Mouse (Mus musculus) heart, adult 2 months (tissue): ENCODE results near the gene Zfand3. TPM values are rescaled to one million over a fixed set of nuclear protein-coding genes. Genes with fewer than 3 reads are reported as not detected.

Experiments used
- DNase-seq, 2 experiments: peaks; one replicate each; pipeline ENCODE4 v3.0.0; 2021
- H3K27ac ChIP-seq: fragments of 200-600 bp; 2 replicates; pipeline ENCODE4 v1.8.1; 2022
- H3K27me3 ChIP-seq: fragments of 200-500 bp; 2 replicates; pipeline ENCODE4 v1.6.1; 2012; ENCODE audit warnings: mild to moderate bottlenecking, low read length, inconsistent platforms, mixed read lengths; ENCODE audit not compliant: control insufficient read depth, insufficient read depth
- H3K36me3 ChIP-seq: fragments of 200-500 bp; 2 replicates; pipeline ENCODE4 v1.6.1; 2012; ENCODE audit warnings: low read length, inconsistent platforms; ENCODE audit not compliant: control insufficient read depth, insufficient read depth
- H3K4me1 ChIP-seq: fragments of 200-500 bp; 2 replicates; pipeline ENCODE4 v1.6.1; 2011; ENCODE audit warnings: low read length; ENCODE audit not compliant: control insufficient read depth, insufficient read depth
- H3K4me3 ChIP-seq: fragments of 200-600 bp; 2 replicates; pipeline ENCODE4 v1.8.1; 2022
- H3K79me2 ChIP-seq: fragments of 200-500 bp; replicated peaks from 2 replicates; pipeline ENCODE4 v1.6.1; 2012; ENCODE audit warnings: mild to moderate bottlenecking, inconsistent platforms, low read length, moderate library complexity, mixed read lengths; ENCODE audit not compliant: control insufficient read depth, insufficient read depth
- H3K9ac ChIP-seq: fragments of 200-500 bp; 2 replicates; pipeline ENCODE4 v1.6.1; 2012; ENCODE audit warnings: low read depth, mild to moderate bottlenecking, control low read depth, inconsistent platforms, low read length, mixed read lengths
- CTCF ChIP-seq: fragments of 200-600 bp; IDR thresholded peaks from 2 replicates; pipeline ENCODE4 v1.8.1; 2022; ENCODE audit warnings: antibody characterized with exemption, mild to moderate bottlenecking, moderate library complexity
- EP300 ChIP-seq: fragments of 200-500 bp; IDR thresholded peaks from 2 replicates; pipeline ENCODE4 v1.6.1; 2011; ENCODE audit warnings: low read depth, low read length, control low read depth; ENCODE audit not compliant: insufficient read depth
- POLR2A ChIP-seq: fragments of 200-500 bp; IDR thresholded peaks from 2 replicates; pipeline ENCODE4 v1.6.1; 2011; ENCODE audit warnings: mild to moderate bottlenecking, low read depth, low read length, control low read depth; ENCODE audit not compliant: insufficient read depth
- WGBS: fragments of 180-500 bp; shearing (Covaris S2); methylation state at CpG from one replicate; pipeline ENCODE4 v1.1.7; 2018; 5-methylcytosine and 5-hydroxymethylcytosine counted together
- intact Hi-C: fragments of 180-260 bp; cut with DNase I; formaldehyde crosslinking; loops from one replicate; pipeline ENCODE4 v1.15.1; 2025
- polyA plus RNA-seq: library from polyadenylated mRNA; depleted of rRNA; stranded (reverse); fragments of >200 nt; gene quantifications from 2 replicates; pipeline ENCODE4 v1.2.3, GENCODE M21; 2012
- total RNA-seq, 2 experiments: library from RNA; stranded (reverse); gene quantifications; 2 replicates each; pipeline ENCODE4 v1.2.3; 2021

Gene Zfand3
- total and polyA plus RNA-seq, 3 experiments: 106 to 149 (median 130) TPM

- DNase-seq: no peak
- Histone ChIP-seq H3K9ac (no peak overlapping the region), H3K4me1 (peaks cover 15% of the 10 kb centered on the region), H3K27me3 (no peaks in the 10 kb centered on the region), H3K36me3 (peaks cover 16% of the 10 kb centered on the region), H3K4me3 (no peak overlapping the region), H3K27ac (no peak overlapping the region), H3K79me2 (peaks cover 12% of the 10 kb centered on the region)
- intact Hi-C loops: no loop called here
- TF ChIP-seq CTCF: no peak
- 59% methylated on average over 5 of the region's 5 CpGs for WGBS
Measured at GRCm38 (mm10) chr17:30070631-30071030, 66.1 kb downstream of the Zfand3 start.

- Histone ChIP-seq H3K27me3 (no peaks in the 10 kb centered on the region), H3K36me3 (peaks cover 13% of the 10 kb centered on the region), H3K79me2 (peaks cover 9% of the 10 kb centered on the region), H3K4me1 (peaks cover 14% of the 10 kb centered on the region), H3K9ac (no peak overlapping the region), H3K27ac (no peak overlapping the region), H3K4me3 (no peak overlapping the region)
- no peak for TF ChIP-seq CTCF
- no peak for TF ChIP-seq EP300
- no peak for TF ChIP-seq POLR2A
- intact Hi-C loops: no loop called here
- WGBS: 55% methylated on average over 3 of the region's 3 CpGs
- no peak for DNase-seq
Measured at GRCm38 (mm10) chr17:30072613-30073012, 68.1 kb downstream of the Zfand3 start.

GRCm38 (mm10) chr17:30075896-30076295 lies 71.4 kb downstream of the Zfand3 start:
- DNase-seq: no peak
- Histone ChIP-seq H3K36me3 (peaks cover 13% of the 10 kb centered on the region), H3K4me3 (no peak overlapping the region), H3K27me3 (no peaks in the 10 kb centered on the region), H3K27ac (no peak overlapping the region), H3K4me1 (peaks cover 12% of the 10 kb centered on the region), H3K79me2 (peaks cover 11% of the 10 kb centered on the region), H3K9ac (no peak overlapping the region)
- TF ChIP-seq POLR2A (no peak), CTCF (no peak), EP300 (no peak)
- WGBS: 56% methylated on average over 5 of the region's 5 CpGs
- intact Hi-C loops: no loop called here

- H3K9ac ChIP-seq: no peak overlapping the region
- H3K27me3 ChIP-seq: no peaks in the 10 kb centered on the region
- 45% methylated on average over 4 of the region's 4 CpGs for WGBS
- no peaks in the 10 kb centered on the region; the same call in 1 of the 2 replicates for H3K36me3 ChIP-seq
- intact Hi-C loops: no loop called here
- no peak overlapping the region for H3K4me3 ChIP-seq
- DNase-seq: no peak
- H3K27ac ChIP-seq: no peak overlapping the region
- TF ChIP-seq POLR2A (no peak), CTCF (no peak), EP300 (no peak)
- H3K79me2 ChIP-seq: peaks cover 16% of the 10 kb centered on the region
- H3K4me1 ChIP-seq: peaks cover 6% of the 10 kb centered on the region
Measured at GRCm38 (mm10) chr17:30084007-30084406, 79.5 kb downstream of the Zfand3 start.

GRCm38 (mm10) chr17:30086695-30087094 lies 82.2 kb downstream of the Zfand3 start:
- Histone ChIP-seq H3K36me3 (peaks cover 2% of the 10 kb centered on the region), H3K4me3 (no peak overlapping the region), H3K27ac (no peak overlapping the region), H3K4me1 (peaks cover 12% of the 10 kb centered on the region), H3K79me2 (peaks cover 11% of the 10 kb centered on the region), H3K27me3 (no peaks in the 10 kb centered on the region), H3K9ac (no peak overlapping the region)
- TF ChIP-seq EP300 (no peak), POLR2A (no peak), CTCF (no peak)
- intact Hi-C loops: no loop called here
- no peak for DNase-seq
- WGBS: 79% methylated on average over 7 of the region's 7 CpGs

- intact Hi-C loops: no loop called here
- no peak for DNase-seq
- peaks cover 12% of the 10 kb centered on the region for H3K4me1 ChIP-seq
- no peak overlapping the region for H3K9ac ChIP-seq
- H3K27me3 ChIP-seq: no peaks in the 10 kb centered on the region
- WGBS: 95% methylated on average over 3 of the region's 3 CpGs
- no peak overlapping the region for H3K4me3 ChIP-seq
- TF ChIP-seq EP300 (no peak), CTCF (no peak), POLR2A (no peak)
- peaks cover 8% of the 10 kb centered on the region for H3K79me2 ChIP-seq
- H3K27ac ChIP-seq: no peak overlapping the region
- peaks cover 2% of the 10 kb centered on the region for H3K36me3 ChIP-seq
Measured at GRCm38 (mm10) chr17:30088431-30088830, 83.9 kb downstream of the Zfand3 start.
